Mouse (Mus musculus): Measurements from ENCODE around the gene Mkrn2. TPM values are rescaled to one million over a fixed set of nuclear protein-coding genes. Genes with fewer than 3 reads are reported as not detected.
"Not testable (repeated sequence)": the region's sequence is repeated elsewhere in the genome, so short reads cannot be mapped to it uniquely, and the experiment has no call there.

Mkrn2 gene
- polyA plus RNA-seq, 1 experiment from 2014 or later, result 24.0 TPM

DNA sequence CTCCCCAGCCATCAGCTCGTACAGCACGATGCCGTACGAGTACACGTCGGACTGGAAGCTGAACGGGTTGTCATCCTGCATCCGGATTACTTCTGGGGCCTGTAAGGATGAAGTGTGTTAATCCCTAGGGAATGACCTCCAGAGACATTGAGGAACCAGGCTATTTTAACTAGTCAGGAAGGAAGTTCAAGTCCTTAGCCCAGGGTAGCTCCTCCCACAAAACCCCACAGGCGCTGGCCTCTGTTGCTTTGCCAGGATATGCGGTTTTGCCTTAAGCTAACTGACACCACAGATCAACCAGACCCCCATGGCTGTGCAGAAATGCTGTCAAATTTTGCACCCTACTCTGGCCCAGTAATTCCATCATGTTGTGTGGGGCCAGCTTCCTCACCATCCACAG lies 18.1 kb downstream of the Mkrn2 start:
- Histone ChIP-seq H3K9me3 (replicated peaks; ENCODE audit: control insufficient read depth, low read length) (no peaks in the 10 kb centered on the region), H3K27me3 (ENCODE audit: control insufficient read depth, insufficient read depth, low read length) (no peaks in the 10 kb centered on the region), H3K4me1 (ENCODE audit: control insufficient read depth, insufficient read depth, low read length) (no peaks in the 10 kb centered on the region), H3K4me2 (no peak overlapping the region), H3K27ac (ENCODE audit: low read depth, low read length) (no peak overlapping the region), H3K9ac (ENCODE audit: low read depth, low read length) (no peak overlapping the region), H3K36me3 (ENCODE audit: control insufficient read depth, insufficient read depth, low read length) (peaks cover 40% of the 10 kb centered on the region), H3K4me3 (ENCODE audit: low read depth, low read length) (no peak overlapping the region)
- no peak for ATAC-seq (replicated peaks; ENCODE audit: insufficient number of reproducible peaks, low FRiP score, low TSS enrichment)
- WGBS (ENCODE audit: insufficient replicate concordance), result 87% methylated on average over 10 of the region's 10 CpGs

DNA sequence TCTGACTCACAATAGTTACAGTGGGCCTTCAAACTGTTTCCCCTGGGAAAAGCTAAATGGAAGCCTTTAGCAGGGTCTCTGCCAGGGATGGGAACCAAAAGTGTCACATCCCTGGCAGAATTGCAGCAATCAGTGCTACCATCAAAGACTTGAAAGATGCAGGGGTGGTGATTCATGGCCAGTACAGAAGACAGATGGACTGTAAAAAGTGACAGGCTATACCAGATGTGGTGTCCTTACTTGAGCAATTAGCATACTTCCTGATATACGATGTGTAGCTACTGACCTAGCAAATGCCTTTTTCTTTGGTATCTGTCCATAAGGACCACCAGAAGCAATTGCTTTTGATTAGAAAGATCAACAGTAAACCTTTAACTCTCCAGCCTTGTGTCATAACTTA lies 19.2 kb downstream of the Mkrn2 start:
- H3K9ac ChIP-seq (ENCODE audit: low read depth, low read length), result no peak overlapping the region
- no peaks in the 10 kb centered on the region for H3K4me1 ChIP-seq (ENCODE audit: control insufficient read depth, insufficient read depth, low read length)
- no peak overlapping the region for H3K27ac ChIP-seq (ENCODE audit: low read depth, low read length)
- H3K4me3 ChIP-seq (ENCODE audit: low read depth, low read length), result no peak overlapping the region
- H3K27me3 ChIP-seq (ENCODE audit: control insufficient read depth, insufficient read depth, low read length), result no peaks in the 10 kb centered on the region
- no peak overlapping the region for H3K4me2 ChIP-seq
- peaks cover 39% of the 10 kb centered on the region for H3K36me3 ChIP-seq (ENCODE audit: control insufficient read depth, insufficient read depth, low read length)
- WGBS (ENCODE audit: insufficient replicate concordance), result 77% methylated on average over 1 of the region's 1 CpGs
- no peak for ATAC-seq (replicated peaks; ENCODE audit: insufficient number of reproducible peaks, low FRiP score, low TSS enrichment)
- H3K9me3 ChIP-seq (replicated peaks; ENCODE audit: control insufficient read depth, low read length), result no peaks in the 10 kb centered on the region

DNA sequence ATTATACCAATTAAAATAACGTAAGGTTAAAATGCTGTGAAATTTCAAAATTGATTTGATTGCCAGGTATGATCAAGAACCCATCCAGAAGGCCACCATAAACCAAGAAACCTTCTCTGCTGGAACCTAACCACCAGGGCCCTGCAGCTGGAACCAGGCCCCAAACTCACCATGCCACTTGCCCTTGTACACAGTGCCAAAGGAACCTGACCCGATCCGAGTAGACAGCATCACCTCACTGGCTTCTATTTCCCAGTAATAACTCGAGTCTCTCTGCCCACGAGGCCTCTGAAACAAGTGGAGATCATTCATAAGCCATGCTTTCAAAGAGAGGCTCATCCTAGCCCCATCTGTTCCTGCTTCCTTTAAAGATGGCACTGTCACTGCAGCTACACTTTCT lies 24.4 kb downstream of the Mkrn2 start:
- no peak overlapping the region for H3K27ac ChIP-seq (ENCODE audit: low read depth, low read length)
- WGBS (ENCODE audit: insufficient replicate concordance), result 95% methylated on average over 5 of the region's 5 CpGs

DNA sequence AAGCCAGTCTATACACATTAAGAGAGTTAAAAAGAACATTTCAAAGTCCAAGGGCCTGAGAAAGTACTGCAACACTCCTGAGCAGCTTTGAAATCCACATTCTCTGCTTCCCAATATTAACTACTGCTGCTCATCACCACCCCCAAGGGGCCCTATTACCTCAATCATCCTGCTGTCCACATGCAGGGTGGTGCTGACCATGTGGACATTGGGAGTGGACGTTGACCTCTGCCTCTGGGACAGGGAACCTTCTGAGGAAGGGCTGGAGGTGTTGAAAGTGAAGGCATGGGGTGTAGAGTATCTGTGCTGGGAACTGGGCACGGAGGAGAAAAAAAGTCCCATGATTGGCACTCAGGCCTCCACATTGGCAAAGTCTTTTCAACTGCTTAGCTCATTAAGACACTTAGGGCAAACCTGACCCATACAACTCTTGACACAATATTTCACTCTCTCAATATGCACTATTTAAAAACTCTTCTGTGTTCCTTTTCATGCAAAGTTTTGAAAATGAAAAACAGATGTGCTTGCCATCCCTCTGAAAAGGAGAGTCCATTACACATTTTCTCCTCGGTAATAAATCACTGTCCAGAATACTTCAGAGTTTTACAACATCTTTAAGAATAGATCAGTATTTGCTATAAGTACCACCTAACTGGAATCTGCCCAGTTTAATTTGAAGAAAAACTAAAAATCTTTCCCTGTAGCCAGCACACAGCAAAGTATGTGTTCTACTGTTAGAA lies 29.5 kb downstream of the Mkrn2 start:
- Histone ChIP-seq H3K36me3 (ENCODE audit: control insufficient read depth, insufficient read depth, low read length) (peaks cover 25% of the 10 kb centered on the region), H3K9me3 (replicated peaks; ENCODE audit: control insufficient read depth, low read length) (no peaks in the 10 kb centered on the region)
- WGBS (ENCODE audit: insufficient replicate concordance), result 82% methylated on average over 3 of the region's 3 CpGs

More for the DNA sequence above, 24.4 kb downstream of the Mkrn2 start:
- Histone ChIP-seq H3K27me3 (ENCODE audit: control insufficient read depth, insufficient read depth, low read length) (no peaks in the 10 kb centered on the region), H3K9ac (ENCODE audit: low read depth, low read length) (no peak overlapping the region), H3K36me3 (ENCODE audit: control insufficient read depth, insufficient read depth, low read length) (peaks cover 28% of the 10 kb centered on the region), H3K4me3 (ENCODE audit: low read depth, low read length) (no peak overlapping the region), H3K9me3 (replicated peaks; ENCODE audit: control insufficient read depth, low read length) (no peaks in the 10 kb centered on the region), H3K4me2 (no peak overlapping the region), H3K4me1 (ENCODE audit: control insufficient read depth, insufficient read depth, low read length) (no peaks in the 10 kb centered on the region)
- no peak for ATAC-seq (replicated peaks; ENCODE audit: insufficient number of reproducible peaks, low FRiP score, low TSS enrichment)

DNA sequence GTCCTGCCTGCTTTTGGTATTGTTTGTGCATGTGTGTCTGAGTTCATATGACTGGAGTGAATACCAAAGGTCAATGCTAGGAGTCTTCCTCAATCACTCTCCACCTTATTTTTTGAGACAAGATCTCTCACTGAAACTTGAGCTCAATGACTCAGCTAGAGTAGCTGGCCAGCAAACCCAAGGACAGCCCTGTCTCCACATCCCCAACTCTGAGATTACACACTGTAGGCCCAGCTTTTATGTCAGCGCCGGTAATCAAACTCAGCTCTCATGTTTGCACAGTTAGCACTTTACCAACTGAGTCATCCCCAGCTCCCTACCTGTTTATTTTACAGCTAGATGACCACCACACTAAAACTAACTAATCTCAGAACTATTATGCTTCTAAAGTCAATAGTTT lies 32.3 kb downstream of the Mkrn2 start:
- ATAC-seq (replicated peaks; ENCODE audit: insufficient number of reproducible peaks, low FRiP score, low TSS enrichment), result no peak
- Histone ChIP-seq H3K27me3 (ENCODE audit: control insufficient read depth, insufficient read depth, low read length) (no peaks in the 10 kb centered on the region), H3K4me3 (ENCODE audit: low read depth, low read length) (no peak overlapping the region), H3K4me1 (ENCODE audit: control insufficient read depth, insufficient read depth, low read length) (no peaks in the 10 kb centered on the region), H3K27ac (ENCODE audit: low read depth, low read length) (no peak overlapping the region), H3K36me3 (ENCODE audit: control insufficient read depth, insufficient read depth, low read length) (peaks cover 25% of the 10 kb centered on the region), H3K9me3 (replicated peaks; ENCODE audit: control insufficient read depth, low read length) (no peaks in the 10 kb centered on the region), H3K4me2 (no peak overlapping the region), H3K9ac (ENCODE audit: low read depth, low read length) (no peak overlapping the region)
- WGBS (ENCODE audit: insufficient replicate concordance), result 90% methylated on average over 2 of the region's 2 CpGs

More for the DNA sequence above, 29.5 kb downstream of the Mkrn2 start:
- Histone ChIP-seq H3K4me2 (no peak overlapping the region), H3K4me1 (ENCODE audit: control insufficient read depth, insufficient read depth, low read length) (no peaks in the 10 kb centered on the region), H3K9ac (ENCODE audit: low read depth, low read length) (no peak overlapping the region), H3K27me3 (ENCODE audit: control insufficient read depth, insufficient read depth, low read length) (no peaks in the 10 kb centered on the region), H3K27ac (ENCODE audit: low read depth, low read length) (no peak overlapping the region), H3K4me3 (ENCODE audit: low read depth, low read length) (no peak overlapping the region)
- no peak for ATAC-seq (replicated peaks; ENCODE audit: insufficient number of reproducible peaks, low FRiP score, low TSS enrichment)

DNA sequence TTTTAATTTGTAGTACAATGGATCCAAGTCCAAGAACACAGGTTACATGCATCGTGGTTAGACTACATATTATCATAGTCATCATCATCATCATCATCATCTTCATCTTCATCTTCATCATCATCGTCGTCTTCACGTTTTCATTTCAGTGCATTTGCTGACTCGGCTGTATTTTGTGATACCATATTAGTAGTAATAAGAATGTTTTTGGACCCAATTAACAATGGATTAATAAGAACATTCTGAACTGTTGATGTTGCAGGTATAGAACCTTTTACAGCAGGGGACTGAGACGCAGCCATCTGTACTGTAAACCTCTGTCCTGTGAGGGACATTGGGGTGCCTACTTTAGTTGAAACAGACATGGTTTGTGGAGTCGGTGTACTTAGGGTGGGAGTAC lies 36.5 kb downstream of the Mkrn2 start:
- ATAC-seq (replicated peaks; ENCODE audit: insufficient number of reproducible peaks, low FRiP score, low TSS enrichment), result not testable (repeated sequence)
- H3K36me3 ChIP-seq (ENCODE audit: control insufficient read depth, insufficient read depth, low read length), result peaks cover 22% of the 10 kb centered on the region

DNA sequence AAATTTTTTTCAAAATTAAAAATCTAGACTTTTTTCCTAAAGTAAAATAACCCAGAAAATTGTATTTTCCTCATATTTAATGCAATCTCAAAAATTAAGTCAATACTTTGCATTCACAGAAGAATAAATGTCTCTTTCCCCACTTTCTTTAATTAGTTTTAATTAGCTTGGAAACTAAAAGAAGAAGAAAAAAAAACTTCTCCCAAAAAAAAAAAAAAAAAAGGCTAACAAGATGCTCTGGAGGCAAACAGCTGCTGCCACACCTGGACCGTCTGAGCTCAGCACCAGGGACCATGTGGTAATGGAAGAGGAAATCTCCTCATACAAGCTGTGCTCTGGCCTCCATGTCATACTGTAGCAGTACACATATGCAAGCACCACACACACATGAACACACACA lies 41.6 kb downstream of the Mkrn2 start:
- Histone ChIP-seq H3K9me3 (replicated peaks; ENCODE audit: control insufficient read depth, low read length) (no peaks in the 10 kb centered on the region), H3K4me2 (no peak overlapping the region), H3K27ac (ENCODE audit: low read depth, low read length) (no peak overlapping the region), H3K4me1 (ENCODE audit: control insufficient read depth, insufficient read depth, low read length) (no peaks in the 10 kb centered on the region; the same call in 1 of the 2 replicates), H3K9ac (ENCODE audit: low read depth, low read length) (no peak overlapping the region), H3K4me3 (ENCODE audit: low read depth, low read length) (no peak overlapping the region), H3K36me3 (ENCODE audit: control insufficient read depth, insufficient read depth, low read length) (peaks cover 10% of the 10 kb centered on the region; the same call in 1 of the 2 replicates), H3K27me3 (ENCODE audit: control insufficient read depth, insufficient read depth, low read length) (no peaks in the 10 kb centered on the region)
- WGBS (ENCODE audit: insufficient replicate concordance), result 71% methylated on average over 1 of the region's 1 CpGs
- no peak for ATAC-seq (replicated peaks; ENCODE audit: insufficient number of reproducible peaks, low FRiP score, low TSS enrichment)

More for the DNA sequence above, 36.5 kb downstream of the Mkrn2 start:
- not testable (repeated sequence) for H3K27me3 ChIP-seq (ENCODE audit: control insufficient read depth, insufficient read depth, low read length); H3K4me3 ChIP-seq (ENCODE audit: low read depth, low read length); H3K9ac ChIP-seq (ENCODE audit: low read depth, low read length); H3K27ac ChIP-seq (ENCODE audit: low read depth, low read length); H3K4me2 ChIP-seq; H3K4me1 ChIP-seq (ENCODE audit: control insufficient read depth, insufficient read depth, low read length); H3K9me3 ChIP-seq (replicated peaks; ENCODE audit: control insufficient read depth, low read length)
- WGBS (ENCODE audit: insufficient replicate concordance), result 91% methylated on average over 7 of the region's 7 CpGs

DNA sequence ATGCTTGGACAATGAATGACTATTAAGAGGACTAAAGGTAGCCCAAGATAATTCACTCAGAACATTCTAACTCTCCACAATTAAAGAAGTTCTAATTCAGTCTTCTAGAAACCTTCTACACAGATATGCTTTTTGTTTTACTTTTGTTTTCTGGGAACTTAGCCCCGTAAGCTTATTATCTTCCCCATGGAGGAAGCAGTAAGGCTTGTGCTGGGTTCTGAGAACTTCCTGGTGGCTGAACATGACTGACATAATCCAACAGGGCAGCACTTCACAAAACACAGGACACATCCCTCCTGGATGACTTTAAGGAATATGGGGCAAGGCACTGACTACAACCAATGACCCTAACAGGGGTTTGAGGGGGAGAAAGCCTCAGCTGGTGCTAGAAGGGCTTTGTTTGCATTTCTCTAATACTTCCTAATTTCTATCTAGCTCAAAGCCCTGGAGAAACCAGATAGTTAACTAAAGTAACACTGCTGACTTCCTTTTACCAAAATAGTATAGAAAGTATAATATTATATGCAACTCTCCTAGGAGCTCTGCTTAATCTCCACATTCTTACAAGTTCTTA lies 48.2 kb downstream of the Mkrn2 start:
- 70% methylated on average over 1 of the region's 1 CpGs for WGBS (ENCODE audit: insufficient replicate concordance)
- no peak for ATAC-seq (replicated peaks; ENCODE audit: insufficient number of reproducible peaks, low FRiP score, low TSS enrichment)
- H3K27me3 ChIP-seq (ENCODE audit: control insufficient read depth, insufficient read depth, low read length), result no peaks in the 10 kb centered on the region
- H3K9ac ChIP-seq (ENCODE audit: low read depth, low read length), result no peak overlapping the region
- H3K4me2 ChIP-seq, result no peak overlapping the region; the same call in 1 of the 2 replicates
- H3K4me3 ChIP-seq (ENCODE audit: low read depth, low read length), result no peak overlapping the region
- no peaks in the 10 kb centered on the region for H3K36me3 ChIP-seq (ENCODE audit: control insufficient read depth, insufficient read depth, low read length)
- H3K9me3 ChIP-seq (replicated peaks; ENCODE audit: control insufficient read depth, low read length), result no peaks in the 10 kb centered on the region
- H3K4me1 ChIP-seq (ENCODE audit: control insufficient read depth, insufficient read depth, low read length), result peaks cover 34% of the 10 kb centered on the region
- no peak overlapping the region for H3K27ac ChIP-seq (ENCODE audit: low read depth, low read length)

Measured in heart, embryonic 11.5 days (tissue).